Comparison of ENCODE assay signal across 29 mouse cellular contexts in genomic region chr6:122274546-122274945, GRCm38 (mm10). TPM values are rescaled to one million over a fixed set of nuclear protein-coding genes. Genes with fewer than 3 reads are reported as not detected.
DNase-seq lines count a peak whose midpoint lies in the region; ATAC-seq and TF ChIP-seq lines count a peak whose summit lies in the region.
"Had no signal": no experiment of that assay in that cellular context is flagged by ENCODE, and none has a peak within 500 bp of the region (broad histone marks: within the 10 kb centered on the region; RNA-seq: fewer than 3 reads in every experiment).

No protein-coding gene starts in this region.

- TF ChIP-seq POLR2A in spleen, adult 2 months (IDR thresholded peaks at IDR 0.05; ENCODE audit: low read depth, low read length), result no peak

- 0 out of 2 replicates have a peak overlapping the region, but pooled peaks have one; percentile 1 for H3K27ac ChIP-seq in spleen, adult 2 months (ENCODE audit: insufficient read depth, low read length)
- no peak overlapping the region for H3K27ac ChIP-seq in liver, embryonic 13.5 days
- H3K27ac ChIP-seq: limb, embryonic 13.5 days; midbrain, embryonic 15.5 days; neural tube, embryonic 13.5 days had no signal

- no peak overlapping the region for H3K4me2 ChIP-seq in liver, embryonic 13.5 days
- H3K4me2 ChIP-seq: heart, embryonic 11.5 days; limb, embryonic 13.5 days; lung, embryonic 14.5 days; midbrain, embryonic 15.5 days; neural tube, embryonic 13.5 days had no signal

- peak; percentile 58 for ATAC-seq in activated CD4-positive, CD25-positive, alpha-beta regulatory T cell, adult 4 months
- peak; percentile 71; the same call in 1 of the 2 replicates for ATAC-seq in liver, embryonic 13.5 days (ENCODE audit: low read depth)
- ATAC-seq: forebrain, embryonic 14.5 days; hindbrain, embryonic 16.5 days; midbrain, embryonic 15.5 days had no signal

- 49% methylated on average over 5 of the region's 5 CpGs for WGBS in spleen, adult 2 months
- WGBS in liver, embryonic 13.5 days (ENCODE audit: insufficient replicate concordance), result 5% methylated on average over 5 of the region's 5 CpGs

- no peaks in the 10 kb centered on the region for H3K27me3 ChIP-seq in spleen, adult 2 months (ENCODE audit: control insufficient read depth, insufficient read depth, low read length)
- H3K27me3 ChIP-seq in liver, embryonic 13.5 days, result no peaks in the 10 kb centered on the region
- H3K27me3 ChIP-seq: limb, embryonic 13.5 days; midbrain, embryonic 15.5 days; neural tube, embryonic 13.5 days had no signal

- H3K9me3 ChIP-seq in liver, embryonic 13.5 days (replicated peaks), result no peaks in the 10 kb centered on the region
- H3K9me3 ChIP-seq: limb, embryonic 13.5 days; midbrain, embryonic 15.5 days; neural tube, embryonic 13.5 days had no signal

- no peak overlapping the region for H3K4me3 ChIP-seq in spleen, adult 2 months (ENCODE audit: extremely low read depth, insufficient read depth, insufficient read length)
- no peak overlapping the region for H3K4me3 ChIP-seq in liver, embryonic 13.5 days (replicated peaks)
- H3K4me3 ChIP-seq: limb, embryonic 13.5 days; midbrain, embryonic 15.5 days; myocyte; neural tube, embryonic 13.5 days had no signal

- H3K9ac ChIP-seq in liver, embryonic 13.5 days, result no peak overlapping the region
- H3K9ac ChIP-seq: limb, embryonic 13.5 days; lung, embryonic 14.5 days; midbrain, embryonic 15.5 days; neural tube, embryonic 13.5 days had no signal

- H3K4me1 ChIP-seq in spleen, adult 2 months (ENCODE audit: control insufficient read depth, insufficient read depth, insufficient read length), result no peaks in the 10 kb centered on the region
- peaks cover 9% of the 10 kb centered on the region for H3K4me1 ChIP-seq in liver, embryonic 13.5 days (replicated peaks)
- H3K4me1 ChIP-seq: limb, embryonic 13.5 days; midbrain, embryonic 15.5 days had no signal

- TF ChIP-seq CTCF in spleen, adult 2 months (IDR thresholded peaks at IDR 0.05; ENCODE audit: extremely low read depth, insufficient read depth, insufficient read length, insufficient replicate concordance), result no peak

- no peaks in the 10 kb centered on the region for H3K36me3 ChIP-seq in spleen, adult 2 months (ENCODE audit: control insufficient read depth, insufficient read depth, low read length)
- H3K36me3 ChIP-seq in liver, embryonic 13.5 days, result no peaks in the 10 kb centered on the region
- H3K36me3 ChIP-seq: limb, embryonic 13.5 days; midbrain, embryonic 15.5 days; neural tube, embryonic 13.5 days had no signal

- no peak for DNase-seq in spleen, adult 2 months (ENCODE audit: low read depth in 1 of 2, low spot score in 2 of 2)
- no peak for DNase-seq in spleen, postnatal 14 days (ENCODE audit: low spot score in 2 of 2)
- no peak for DNase-seq in liver, embryonic 13.5 days
- peak; percentile 64 for DNase-seq in yolk sac, embryonic 10.5 days (ENCODE audit: low spot score)
- DNase-seq in cerebellum, adult 8-10 months, result no peak
- DNase-seq in layer of hippocampus, adult 9-11 months, result no peak
- DNase-seq: adrenal gland, postnatal 25 days; cerebellum, adult 11 months; cerebellum, postnatal 25 days; kidney, adult 2 months; kidney, postnatal 14 days; layer of hippocampus, postnatal 36 days; lung, embryonic 14.5 days; retina, postnatal 1 day; right cerebral cortex, postnatal 25 days; spleen, adult 18-20 months; thymus, adult 18-20 months; thymus, postnatal 4 days had no signal

RNA-seq across cellular contexts. Expression of gene Klrg1, which starts 8.1 kb away (rescaled TPM):
- polyA plus RNA-seq in spleen, adult 2 months (2012; rRNA removed), result 1.1 and 1.2 TPM in 2 replicates
- 10 to 100 TPM; 32.4 to 41.6 TPM for polyA plus RNA-seq in activated CD4-positive, CD25-positive, alpha-beta regulatory T cell, adult 4 months (2017; shearing (Covaris generic))
- not detected in 2 replicates for polyA plus RNA-seq in liver, embryonic 13.5 days (2015; fragmentation: Nextera tagmentation; extraction: Ambion mirVana)
- polyA plus RNA-seq: C2C12; heart, embryonic 11.5 days; heart, postnatal 0 days; lung, embryonic 14.5 days; myocyte; stomach, embryonic 14.5 days had no signal

RNA-seq across cellular contexts. Expression of gene M6pr, which starts 34.0 kb away (rescaled TPM):
- 41.5 and 44.9 TPM in 2 replicates for polyA plus RNA-seq in spleen, adult 2 months (2012; rRNA removed)
- 100 to 1,000 TPM; 227 to 271 TPM for polyA plus RNA-seq in activated CD4-positive, CD25-positive, alpha-beta regulatory T cell, adult 4 months (2017; shearing (Covaris generic))
- 105 and 116 TPM in 2 replicates for polyA plus RNA-seq in liver, embryonic 13.5 days (2015; fragmentation: Nextera tagmentation; extraction: Ambion mirVana)

Comparison
In these comparisons a context has a peak if more than half of its experiments do, and no peak if none do; other contexts are left out.
1. RNA of gene Klrg1, which starts 8.1 kb away (polyA plus RNA-seq): 32.4 to 41.6 TPM in activated CD4-positive, CD25-positive, alpha-beta regulatory T cell, adult 4 months; 1.1 to 1.2 TPM in spleen, adult 2 months and not detected in liver, embryonic 13.5 days; every median in the first group is over 10 times any median in the second.